Mouse (Mus musculus): ENCODE data around the gene Rad17. TPM values are rescaled to one million over a fixed set of nuclear protein-coding genes. Genes with fewer than 3 reads are reported as not detected.

Rad17 gene
- polyA plus RNA-seq, 1 experiment from 2014 or later, result 22.1 TPM

Other genes with a start within 250 kb of the Rad17 start
- gene Naip1, start 198.2 kb downstream of the Rad17 start, polyA plus RNA-seq (2015; fragmentation: Nextera tagmentation; extraction: Ambion mirVana), result not detected in 2 replicates
- 60.4 and 63.3 TPM in 2 replicates for gene Gtf2h2, start 158.5 kb downstream of the Rad17 start, polyA plus RNA-seq (2015; fragmentation: Nextera tagmentation; extraction: Ambion mirVana)
- gene Ocln, start 98.3 kb downstream of the Rad17 start, polyA plus RNA-seq (2015; fragmentation: Nextera tagmentation; extraction: Ambion mirVana), result 12.8 and 15.1 TPM in 2 replicates
- gene Marveld2, start 34.1 kb downstream of the Rad17 start, polyA plus RNA-seq (2015; fragmentation: Nextera tagmentation; extraction: Ambion mirVana), result 6.6 and 8.1 TPM in 2 replicates
- gene Ak6, start 72 bp downstream of the Rad17 start, polyA plus RNA-seq (2015; fragmentation: Nextera tagmentation; extraction: Ambion mirVana), result 248 and 258 TPM in 2 replicates
- gene Taf9, start 528 bp upstream of the Rad17 start, polyA plus RNA-seq (2015; fragmentation: Nextera tagmentation; extraction: Ambion mirVana), result 18.3 and 18.8 TPM in 2 replicates
- 3.4 and 3.7 TPM in 2 replicates for gene Ccdc125, start 18.7 kb upstream of the Rad17 start, polyA plus RNA-seq (2015; fragmentation: Nextera tagmentation; extraction: Ambion mirVana)
- gene Cdk7, start 79.9 kb upstream of the Rad17 start, polyA plus RNA-seq (2015; fragmentation: Nextera tagmentation; extraction: Ambion mirVana), result 89.0 and 89.6 TPM in 2 replicates
- gene Mrps36, start 93.6 kb upstream of the Rad17 start, polyA plus RNA-seq (2015; fragmentation: Nextera tagmentation; extraction: Ambion mirVana), result 120 and 122 TPM in 2 replicates
- gene Cenph, start 124.8 kb upstream of the Rad17 start, polyA plus RNA-seq (2015; fragmentation: Nextera tagmentation; extraction: Ambion mirVana), result 26.1 and 29.6 TPM in 2 replicates
- 167 and 170 TPM in 2 replicates for gene Ccnb1, start 135.5 kb upstream of the Rad17 start, polyA plus RNA-seq (2015; fragmentation: Nextera tagmentation; extraction: Ambion mirVana)
- 57.2 and 60.0 TPM in 2 replicates for gene Slc30a5, start 182.4 kb upstream of the Rad17 start, polyA plus RNA-seq (2015; fragmentation: Nextera tagmentation; extraction: Ambion mirVana)